In the genomic region with DNA sequence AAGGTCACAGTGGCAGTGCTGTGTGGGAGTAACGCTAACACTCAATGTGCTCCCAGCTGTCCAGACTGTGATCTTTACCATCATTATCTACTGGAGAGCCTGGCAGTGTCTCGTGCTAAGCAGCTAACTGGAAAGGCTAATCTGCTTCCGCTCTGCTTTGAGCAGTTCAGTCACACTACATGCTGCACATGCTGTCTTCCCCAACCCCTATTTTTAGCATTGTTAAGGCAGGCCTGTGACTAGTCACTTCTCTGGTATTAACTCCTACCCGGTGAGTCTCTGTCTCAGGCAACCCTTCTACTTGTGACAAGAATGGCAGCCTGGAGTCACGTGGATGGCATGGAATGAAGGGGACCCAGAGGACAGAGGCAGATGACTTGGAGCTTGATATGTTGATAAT, we compare ENCODE assay signal across 21 mouse cellular contexts.
DNase-seq lines count a peak whose midpoint lies in the region; ATAC-seq and TF ChIP-seq lines count a peak whose summit lies in the region.
"Had no signal": no experiment of that assay in that cellular context is flagged by ENCODE, and none has a peak within 500 bp of the region (broad histone marks: within the 10 kb centered on the region; RNA-seq: fewer than 3 reads in every experiment).

No protein-coding gene starts in this region.

- ATAC-seq in heart, embryonic 13.5 days (ENCODE audit: extremely low read depth, insufficient number of reproducible peaks, low FRiP score, low TSS enrichment): no peak
- ATAC-seq in hindbrain, embryonic 14.5 days (ENCODE audit: low FRiP score): no peak
- ATAC-seq: activated CD4-positive, CD25-positive, alpha-beta regulatory T cell, adult 4 months; midbrain, embryonic 13.5 days; Patski had no signal

- H3K27ac ChIP-seq in heart, embryonic 13.5 days (replicated peaks): peak overlapping the region; percentile 81
- H3K27ac ChIP-seq in olfactory bulb, adult 2 months (ENCODE audit: insufficient read depth, low read depth, low read length): peak overlapping the region; percentile 49
- no peak overlapping the region for H3K27ac ChIP-seq in hindbrain, embryonic 14.5 days
- H3K27ac ChIP-seq: embryonic facial prominence, embryonic 13.5 days; limb, embryonic 12.5 days; liver, embryonic 13.5 days; midbrain, embryonic 13.5 days had no signal

- no peaks in the 10 kb centered on the region for H3K9me3 ChIP-seq in heart, embryonic 13.5 days
- no peaks in the 10 kb centered on the region for H3K9me3 ChIP-seq in hindbrain, embryonic 14.5 days (ENCODE audit: control insufficient read depth, low read length)
- H3K9me3 ChIP-seq: embryonic facial prominence, embryonic 13.5 days; limb, embryonic 12.5 days; liver, embryonic 13.5 days; midbrain, embryonic 13.5 days had no signal

- no peak overlapping the region for H3K9ac ChIP-seq in heart, embryonic 13.5 days
- H3K9ac ChIP-seq in hindbrain, embryonic 14.5 days: no peak overlapping the region
- H3K9ac ChIP-seq: embryonic facial prominence, embryonic 13.5 days; limb, embryonic 12.5 days; liver, embryonic 13.5 days; midbrain, embryonic 13.5 days had no signal

- DNase-seq in gastrocnemius, postnatal 25 days: peak; percentile 6
- no peak for DNase-seq in gastrocnemius, postnatal 10 days
- DNase-seq in retina, postnatal 1 day: peak; percentile 68
- no peak for DNase-seq in retina, embryonic 14.5 days (ENCODE audit: low spot score)
- no peak for DNase-seq in kidney, postnatal 10 days
- no peak for DNase-seq in hindbrain, embryonic 14.5 days (ENCODE audit: low spot score)
- DNase-seq: adrenal gland, postnatal 14 days; B cell, adult 2 months; cerebellum, adult 9-10 months; kidney, adult 18-20 months; kidney, postnatal 4 days; liver, embryonic 13.5 days; right cerebral cortex, postnatal 14 days; thymus, postnatal 36 days had no signal

- no peak for TF ChIP-seq CTCF in olfactory bulb, adult 2 months (IDR thresholded peaks at IDR 0.05; ENCODE audit: insufficient read depth, low read depth, low read length)

- H3K4me1 ChIP-seq in heart, embryonic 13.5 days: peaks cover 34% of the 10 kb centered on the region
- H3K4me1 ChIP-seq in olfactory bulb, adult 2 months (ENCODE audit: control insufficient read depth, insufficient read depth, low read length): peaks cover 19% of the 10 kb centered on the region
- H3K4me1 ChIP-seq in hindbrain, embryonic 14.5 days (replicated peaks; ENCODE audit: control insufficient read depth, insufficient read depth, low read length): peaks cover 24% of the 10 kb centered on the region
- H3K4me1 ChIP-seq: liver, embryonic 13.5 days had no signal

- WGBS in heart, embryonic 13.5 days: 34% methylated on average over 5 of the region's 5 CpGs
- WGBS in olfactory bulb, adult 2 months: 35% methylated on average over 5 of the region's 5 CpGs
- 77% methylated on average over 5 of the region's 5 CpGs for WGBS in hindbrain, embryonic 14.5 days

- H3K36me3 ChIP-seq in heart, embryonic 13.5 days: no peaks in the 10 kb centered on the region
- H3K36me3 ChIP-seq in hindbrain, embryonic 14.5 days (replicated peaks; ENCODE audit: control insufficient read depth, insufficient read depth): no peaks in the 10 kb centered on the region
- H3K36me3 ChIP-seq: embryonic facial prominence, embryonic 13.5 days; limb, embryonic 12.5 days; liver, embryonic 13.5 days; midbrain, embryonic 13.5 days had no signal

- H3K4me3 ChIP-seq in heart, embryonic 13.5 days: no peak overlapping the region
- H3K4me3 ChIP-seq in olfactory bulb, adult 2 months (ENCODE audit: insufficient read depth, low read depth, low read length): no peak overlapping the region
- no peak overlapping the region for H3K4me3 ChIP-seq in hindbrain, embryonic 14.5 days (replicated peaks; ENCODE audit: low read length)
- H3K4me3 ChIP-seq: embryonic facial prominence, embryonic 13.5 days; limb, embryonic 12.5 days; liver, embryonic 13.5 days; midbrain, embryonic 13.5 days had no signal

- H3K27me3 ChIP-seq in heart, embryonic 13.5 days (replicated peaks): no peaks in the 10 kb centered on the region; the same call in 1 of the 2 replicates
- H3K27me3 ChIP-seq in hindbrain, embryonic 14.5 days (ENCODE audit: control insufficient read depth, insufficient read depth, low read length): no peaks in the 10 kb centered on the region
- H3K27me3 ChIP-seq: embryonic facial prominence, embryonic 13.5 days; limb, embryonic 12.5 days; liver, embryonic 13.5 days; midbrain, embryonic 13.5 days had no signal

- TF ChIP-seq POLR2A in olfactory bulb, adult 2 months (IDR thresholded peaks at IDR 0.05; ENCODE audit: insufficient read depth, low read depth, low read length): no peak

- H3K4me2 ChIP-seq in heart, embryonic 13.5 days: peak overlapping the region; percentile 8; the same call in 1 of the 2 replicates
- H3K4me2 ChIP-seq in hindbrain, embryonic 14.5 days (replicated peaks): no peak overlapping the region
- H3K4me2 ChIP-seq: embryonic facial prominence, embryonic 13.5 days; limb, embryonic 12.5 days; liver, embryonic 13.5 days; midbrain, embryonic 13.5 days had no signal

Comparison
In these comparisons a context has a peak if more than half of its experiments do, and no peak if none do; other contexts are left out.
1. DNase-seq: peak in gastrocnemius, postnatal 25 days (single experiment) and retina, postnatal 1 day (single experiment); none in gastrocnemius, postnatal 10 days (single experiment), retina, embryonic 14.5 days (single experiment), kidney, postnatal 10 days (single experiment) and hindbrain, embryonic 14.5 days (single experiment).